In genomic region chr16:11568095-11568494, GRCm38 (mm10) we compare ENCODE assay signal across 14 mouse cellular contexts.
DNase-seq lines count a peak whose midpoint lies in the region; ATAC-seq lines count a peak whose summit lies in the region.
"Had no signal": no experiment of that assay in that cellular context is flagged by ENCODE, and none has a peak within 500 bp of the region (broad histone marks: within the 10 kb centered on the region; RNA-seq: fewer than 3 reads in every experiment).

No protein-coding gene starts in this region.

- H3K4me2 ChIP-seq in midbrain, embryonic 16.5 days (ENCODE audit: low read length), result no peak overlapping the region
- H3K4me2 ChIP-seq in stomach, embryonic 16.5 days (ENCODE audit: low read depth, low read length), result no peak overlapping the region
- H3K4me2 ChIP-seq: heart, embryonic 15.5 days; hindbrain, embryonic 14.5 days; lung, embryonic 15.5 days had no signal

- intact Hi-C loops in gastrocnemius, postnatal 36 days (cut with DNase I), result no loop called here
- intact Hi-C loops in left cerebral cortex, postnatal 36 days (cut with DNase I), result no loop called here

- WGBS in midbrain, embryonic 10.5 days, result 78% methylated on average over 4 of the region's 4 CpGs
- 74% methylated on average over 4 of the region's 4 CpGs for WGBS in midbrain, embryonic 16.5 days
- 62% methylated on average over 4 of the region's 4 CpGs for whole genome bisulfite sequencing in stomach, embryonic 16.5 days

- ATAC-seq in midbrain, embryonic 16.5 days, result no peak
- peak; percentile 66; the same call in 1 of the 2 replicates for ATAC-seq in stomach, embryonic 16.5 days (ENCODE audit: insufficient read depth, low FRiP score)

- peaks cover 13% of the 10 kb centered on the region for H3K4me1 ChIP-seq in midbrain, embryonic 10.5 days
- H3K4me1 ChIP-seq in midbrain, embryonic 16.5 days (ENCODE audit: control insufficient read depth, insufficient read depth, low read length), result peaks cover 6% of the 10 kb centered on the region; the same call in 1 of the 2 replicates
- no peaks in the 10 kb centered on the region for H3K4me1 ChIP-seq in stomach, embryonic 16.5 days (ENCODE audit: control insufficient read depth, insufficient read depth, low read length)
- H3K4me1 ChIP-seq: heart, embryonic 15.5 days; lung, embryonic 15.5 days had no signal

- H3K36me3 ChIP-seq in midbrain, embryonic 10.5 days, result no peaks in the 10 kb centered on the region
- H3K36me3 ChIP-seq in midbrain, embryonic 16.5 days (ENCODE audit: control insufficient read depth, insufficient read depth, low read length), result no peaks in the 10 kb centered on the region
- no peaks in the 10 kb centered on the region for H3K36me3 ChIP-seq in stomach, embryonic 16.5 days (ENCODE audit: control insufficient read depth, insufficient read depth, low read length)
- H3K36me3 ChIP-seq: G1E; heart, embryonic 15.5 days; lung, embryonic 15.5 days had no signal

- H3K27me3 ChIP-seq in midbrain, embryonic 10.5 days (ENCODE audit: low read depth, poor library complexity, severe bottlenecking), result no peaks in the 10 kb centered on the region
- H3K27me3 ChIP-seq in midbrain, embryonic 16.5 days (ENCODE audit: control insufficient read depth, insufficient read depth, low read depth, low read length), result no peaks in the 10 kb centered on the region
- H3K27me3 ChIP-seq in stomach, embryonic 16.5 days (ENCODE audit: control insufficient read depth, insufficient read depth, low read length), result no peaks in the 10 kb centered on the region
- H3K27me3 ChIP-seq: heart, embryonic 15.5 days; lung, embryonic 15.5 days had no signal

- no peak overlapping the region for H3K9ac ChIP-seq in midbrain, embryonic 16.5 days (ENCODE audit: low read depth, low read length)
- 0 out of 2 replicates have a peak overlapping the region, but pooled peaks have one; percentile 11 for H3K9ac ChIP-seq in stomach, embryonic 16.5 days (ENCODE audit: low read length)
- H3K9ac ChIP-seq: heart, embryonic 15.5 days; hindbrain, embryonic 14.5 days; lung, embryonic 15.5 days had no signal

- peak overlapping the region; percentile 52 for H3K27ac ChIP-seq in midbrain, embryonic 10.5 days (replicated peaks)
- no peak overlapping the region for H3K27ac ChIP-seq in midbrain, embryonic 16.5 days (ENCODE audit: low read length)
- peak overlapping the region; percentile 54; the same call in 1 of the 2 replicates for H3K27ac ChIP-seq in stomach, embryonic 16.5 days (ENCODE audit: low read length)
- H3K27ac ChIP-seq: heart, embryonic 15.5 days; hindbrain, embryonic 14.5 days; kidney, postnatal 0 days; lung, embryonic 15.5 days had no signal

- peak; percentile 32 for DNase-seq in gastrocnemius, adult 18-20 months (ENCODE audit: low spot score)
- no peak for DNase-seq in gastrocnemius, postnatal 36 days
- no peak for DNase-seq in midbrain, embryonic 10.5 days (ENCODE audit: low spot score)
- peak; percentile 49 to 64 for DNase-seq in left cerebral cortex, postnatal 36 days (ENCODE audit: low spot score in 2 of 2)
- no peak for DNase-seq in heart, adult 18-20 months
- no peak for DNase-seq in B cell, adult 2 months
- DNase-seq: cerebellum, adult 11 months had no signal

- H3K4me3 ChIP-seq in midbrain, embryonic 10.5 days, result no peak overlapping the region
- no peak overlapping the region for H3K4me3 ChIP-seq in midbrain, embryonic 16.5 days (ENCODE audit: low read depth, low read length)
- no peak overlapping the region for H3K4me3 ChIP-seq in stomach, embryonic 16.5 days (replicated peaks; ENCODE audit: low read length)
- H3K4me3 ChIP-seq: heart, embryonic 15.5 days; lung, embryonic 15.5 days had no signal

- no peaks in the 10 kb centered on the region for H3K9me3 ChIP-seq in midbrain, embryonic 10.5 days (replicated peaks)
- no peaks in the 10 kb centered on the region for H3K9me3 ChIP-seq in midbrain, embryonic 16.5 days (replicated peaks; ENCODE audit: control insufficient read depth, low read length, poor library complexity, severe bottlenecking)
- no peaks in the 10 kb centered on the region for H3K9me3 ChIP-seq in stomach, embryonic 16.5 days (replicated peaks; ENCODE audit: control insufficient read depth, low read length)
- H3K9me3 ChIP-seq: G1E; heart, embryonic 15.5 days; lung, embryonic 15.5 days had no signal

Comparison
In these comparisons a context has a peak if more than half of its experiments do, and no peak if none do; other contexts are left out.
1. DNase-seq: peak in gastrocnemius, adult 18-20 months (single experiment) and left cerebral cortex, postnatal 36 days (2 of 2); none in gastrocnemius, postnatal 36 days (0 of 2), midbrain, embryonic 10.5 days (single experiment), heart, adult 18-20 months (0 of 2) and B cell, adult 2 months (0 of 2).